Mouse (Mus musculus): ENCODE data around the gene Syde2. TPM values are rescaled to one million over a fixed set of nuclear protein-coding genes. Genes with fewer than 3 reads are reported as not detected.

Gene Syde2
- total and polyA plus RNA-seq, 3 experiments = 7.5 to 15.8 (median 13.8) TPM

DNA sequence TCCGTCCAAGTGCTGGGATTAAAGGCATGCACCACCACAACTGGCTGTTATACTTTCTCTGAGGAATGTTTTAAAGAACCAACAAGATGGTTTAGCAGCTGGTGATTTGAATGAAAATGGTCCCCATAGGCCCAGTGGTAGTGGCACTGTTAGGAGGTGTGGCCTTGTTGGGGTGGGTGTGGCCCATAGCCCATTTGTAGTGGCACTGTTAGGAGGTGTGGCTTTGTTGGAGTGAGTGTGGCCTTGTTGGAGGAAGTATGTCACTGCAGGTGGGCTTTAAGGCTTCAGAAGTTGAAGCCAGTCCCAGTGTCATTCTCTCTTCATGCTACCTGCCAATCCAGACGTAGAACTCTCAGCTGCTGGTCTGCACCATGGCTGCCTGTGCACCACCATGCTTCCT, 40.7 kb downstream of the Syde2 start:
- intact Hi-C loops (cut with DNase I) = no loop called here
- WGBS = 88% methylated on average over 2 of the region's 2 CpGs

GRCm38 (mm10) chr3:146029234-146029633, 41.6 kb downstream of the Syde2 start:
- Histone ChIP-seq H3K4me1 (ENCODE audit: control insufficient read depth, insufficient read depth, low read length) (peaks cover 2% of the 10 kb centered on the region; the same call in 1 of the 2 replicates), H3K27ac (no peak overlapping the region), H3K79me2 (replicated peaks; ENCODE audit: control insufficient read depth, insufficient read depth, low read length) (no peaks in the 10 kb centered on the region), H3K9ac (ENCODE audit: low read depth, low read length) (no peak overlapping the region), H3K27me3 (ENCODE audit: control insufficient read depth, insufficient read depth, low read length) (no peaks in the 10 kb centered on the region), H3K36me3 (ENCODE audit: control insufficient read depth, insufficient read depth, low read length) (no peaks in the 10 kb centered on the region), H3K4me3 (no peak overlapping the region)
- DNase-seq = no peak
- WGBS = 84% methylated on average over 3 of the region's 3 CpGs
- no peak for TF ChIP-seq POLR2A (IDR thresholded peaks at IDR 0.05; ENCODE audit: insufficient read depth, low read depth, low read length)
- no peak for TF ChIP-seq EP300 (IDR thresholded peaks at IDR 0.05; ENCODE audit: insufficient read depth, low read depth, low read length)
- TF ChIP-seq CTCF (IDR thresholded peaks at IDR 0.05) = no peak
- intact Hi-C loops (cut with DNase I) = no loop called here

More for the DNA sequence above, 40.7 kb downstream of the Syde2 start:
- no peak overlapping the region for H3K27ac ChIP-seq
- DNase-seq = no peak
- no peaks in the 10 kb centered on the region for H3K79me2 ChIP-seq (replicated peaks; ENCODE audit: control insufficient read depth, insufficient read depth, low read length)
- no peak overlapping the region for H3K4me3 ChIP-seq
- H3K4me1 ChIP-seq (ENCODE audit: control insufficient read depth, insufficient read depth, low read length) = peaks cover 2% of the 10 kb centered on the region; the same call in 1 of the 2 replicates
- H3K27me3 ChIP-seq (ENCODE audit: control insufficient read depth, insufficient read depth, low read length) = no peaks in the 10 kb centered on the region
- H3K36me3 ChIP-seq (ENCODE audit: control insufficient read depth, insufficient read depth, low read length) = no peaks in the 10 kb centered on the region
- H3K9ac ChIP-seq (ENCODE audit: low read depth, low read length) = no peak overlapping the region
- TF ChIP-seq EP300 (IDR thresholded peaks at IDR 0.05; ENCODE audit: insufficient read depth, low read depth, low read length) = no peak
- TF ChIP-seq CTCF (IDR thresholded peaks at IDR 0.05) = no peak
- TF ChIP-seq POLR2A (IDR thresholded peaks at IDR 0.05; ENCODE audit: insufficient read depth, low read depth, low read length) = no peak

- DNase-seq = no peak
- Histone ChIP-seq H3K79me2 (replicated peaks; ENCODE audit: control insufficient read depth, insufficient read depth, low read length) (no peaks in the 10 kb centered on the region), H3K27ac (no peak overlapping the region), H3K4me3 (no peak overlapping the region), H3K4me1 (ENCODE audit: control insufficient read depth, insufficient read depth, low read length) (peaks cover 2% of the 10 kb centered on the region; the same call in 1 of the 2 replicates), H3K36me3 (ENCODE audit: control insufficient read depth, insufficient read depth, low read length) (no peaks in the 10 kb centered on the region), H3K27me3 (ENCODE audit: control insufficient read depth, insufficient read depth, low read length) (no peaks in the 10 kb centered on the region), H3K9ac (ENCODE audit: low read depth, low read length) (no peak overlapping the region)
- TF ChIP-seq CTCF (IDR thresholded peaks at IDR 0.05) = no peak
- no peak for TF ChIP-seq POLR2A (IDR thresholded peaks at IDR 0.05; ENCODE audit: insufficient read depth, low read depth, low read length)
- TF ChIP-seq EP300 (IDR thresholded peaks at IDR 0.05; ENCODE audit: insufficient read depth, low read depth, low read length) = no peak
- WGBS = 14% methylated on average over 5 of the region's 5 CpGs
- intact Hi-C loops (cut with DNase I) = no loop called here
These were observed 42.7 kb downstream of the Syde2 start for GRCm38 (mm10) chr3:146030255-146030836.

- intact Hi-C loops (cut with DNase I) = no loop called here
- Histone ChIP-seq H3K9ac (ENCODE audit: low read depth, low read length) (no peak overlapping the region), H3K27me3 (ENCODE audit: control insufficient read depth, insufficient read depth, low read length) (no peaks in the 10 kb centered on the region), H3K79me2 (replicated peaks; ENCODE audit: control insufficient read depth, insufficient read depth, low read length) (no peaks in the 10 kb centered on the region), H3K4me3 (no peak overlapping the region), H3K36me3 (ENCODE audit: control insufficient read depth, insufficient read depth, low read length) (no peaks in the 10 kb centered on the region), H3K27ac (no peak overlapping the region), H3K4me1 (ENCODE audit: control insufficient read depth, insufficient read depth, low read length) (peaks cover 2% of the 10 kb centered on the region; the same call in 1 of the 2 replicates)
- whole genome bisulfite sequencing = 94% methylated on average over 5 of the region's 5 CpGs
- no peak for DNase-seq
- TF ChIP-seq CTCF (IDR thresholded peaks at IDR 0.05) (no peak), POLR2A (IDR thresholded peaks at IDR 0.05; ENCODE audit: insufficient read depth, low read depth, low read length) (no peak), EP300 (IDR thresholded peaks at IDR 0.05; ENCODE audit: insufficient read depth, low read depth, low read length) (no peak)
These were observed 45.3 kb downstream of the Syde2 start for GRCm38 (mm10) chr3:146032976-146033375.

DNA sequence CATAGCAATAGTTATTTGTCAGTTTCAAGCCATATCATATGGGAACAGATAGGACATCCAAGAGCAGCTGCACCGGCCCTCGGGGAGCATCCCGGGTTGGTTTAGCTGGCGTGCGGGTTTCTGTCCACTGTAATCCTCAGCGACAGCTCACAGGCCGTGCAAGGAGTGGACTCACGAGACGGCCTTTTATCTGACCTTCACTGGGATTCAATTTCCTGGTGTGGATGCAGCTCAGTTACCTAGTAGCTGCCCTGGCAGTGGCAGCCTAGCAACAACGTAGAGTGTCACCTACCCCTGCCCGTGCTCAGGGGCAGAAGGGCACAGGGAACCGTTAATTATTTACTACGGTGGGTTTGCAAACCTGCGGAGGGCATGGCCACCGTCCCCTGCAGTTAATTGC, 50.2 kb downstream of the Syde2 start:
- Histone ChIP-seq H3K36me3 (ENCODE audit: control insufficient read depth, insufficient read depth, low read length) (no peaks in the 10 kb centered on the region), H3K79me2 (replicated peaks; ENCODE audit: control insufficient read depth, insufficient read depth, low read length) (no peaks in the 10 kb centered on the region), H3K27me3 (ENCODE audit: control insufficient read depth, insufficient read depth, low read length) (no peaks in the 10 kb centered on the region), H3K9ac (ENCODE audit: low read depth, low read length) (no peak overlapping the region), H3K4me3 (no peak overlapping the region), H3K4me1 (ENCODE audit: control insufficient read depth, insufficient read depth, low read length) (no peaks in the 10 kb centered on the region), H3K27ac (no peak overlapping the region)
- intact Hi-C loops (cut with DNase I) = no loop called here
- DNase-seq = no peak
- no peak for TF ChIP-seq EP300 (IDR thresholded peaks at IDR 0.05; ENCODE audit: insufficient read depth, low read depth, low read length)
- no peak for TF ChIP-seq CTCF (IDR thresholded peaks at IDR 0.05)
- TF ChIP-seq POLR2A (IDR thresholded peaks at IDR 0.05; ENCODE audit: insufficient read depth, low read depth, low read length) = no peak
- 47% methylated on average over 15 of the region's 15 CpGs for WGBS

DNA sequence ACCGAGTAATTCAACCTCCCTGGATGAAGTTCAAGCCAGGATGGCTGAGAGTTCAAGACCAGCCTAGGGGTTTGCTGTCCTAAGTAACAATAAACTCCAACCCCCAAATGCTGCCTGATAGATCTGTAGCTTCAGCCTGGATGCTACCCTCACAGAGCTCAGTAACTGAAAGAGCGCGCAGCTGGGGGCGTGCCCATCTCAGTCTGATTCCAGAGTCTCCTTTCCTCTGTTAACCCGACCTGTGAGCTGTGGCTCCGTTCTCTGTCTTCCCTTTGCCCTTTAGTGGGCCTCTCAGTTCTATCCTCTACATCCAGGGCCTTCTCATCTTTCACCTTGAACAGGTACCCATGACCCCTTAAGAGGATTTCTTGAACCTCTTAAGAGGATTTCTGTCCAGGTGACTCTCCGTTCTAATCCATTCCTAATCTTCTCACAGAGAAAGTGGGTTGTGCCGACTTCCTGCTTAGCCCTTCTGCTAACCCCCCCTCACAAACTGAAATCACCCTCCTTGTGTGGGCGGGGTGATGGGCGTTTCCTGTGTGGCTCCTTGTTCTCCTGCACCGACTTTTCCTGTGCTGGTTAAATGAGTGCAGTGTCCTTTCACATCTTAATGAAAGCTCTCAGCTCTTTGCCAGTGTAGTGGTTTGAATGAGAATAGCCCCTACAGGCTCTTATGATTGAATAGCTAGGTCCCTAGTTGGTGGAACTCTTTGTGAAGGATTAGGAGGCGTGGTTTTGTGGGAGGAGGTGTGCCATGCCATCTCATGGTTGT, 51.6 kb downstream of the Syde2 start:
- Histone ChIP-seq H3K27me3 (ENCODE audit: control insufficient read depth, insufficient read depth, low read length) (no peaks in the 10 kb centered on the region), H3K27ac (no peak overlapping the region), H3K4me1 (ENCODE audit: control insufficient read depth, insufficient read depth, low read length) (no peaks in the 10 kb centered on the region), H3K79me2 (replicated peaks; ENCODE audit: control insufficient read depth, insufficient read depth, low read length) (no peaks in the 10 kb centered on the region), H3K4me3 (no peak overlapping the region), H3K9ac (ENCODE audit: low read depth, low read length) (no peak overlapping the region), H3K36me3 (ENCODE audit: control insufficient read depth, insufficient read depth, low read length) (no peaks in the 10 kb centered on the region)
- WGBS = 61% methylated on average over 12 of the region's 12 CpGs
- DNase-seq = no peak
- no peak for TF ChIP-seq CTCF (IDR thresholded peaks at IDR 0.05)
- no peak for TF ChIP-seq POLR2A (IDR thresholded peaks at IDR 0.05; ENCODE audit: insufficient read depth, low read depth, low read length)
- no peak for TF ChIP-seq EP300 (IDR thresholded peaks at IDR 0.05; ENCODE audit: insufficient read depth, low read depth, low read length)
- intact Hi-C loops (cut with DNase I) = no loop called here
